Mouse (Mus musculus) activated CD4-positive, CD25-positive, alpha-beta regulatory T cell, adult 4 months (primary cell): ENCODE data around the gene Fam71e2. TPM values are rescaled to one million over a fixed set of nuclear protein-coding genes. Genes with fewer than 3 reads are reported as not detected.
"Not testable (repeated sequence)": the region's sequence is repeated elsewhere in the genome, so short reads cannot be mapped to it uniquely, and the experiment has no call there.

Source experiments
- ATAC-seq: one replicate; pipeline ENCODE4 v1.8.0; 2017
- polyA plus RNA-seq, 2 experiments: library from polyadenylated mRNA; unstranded; fragments of 100-300 nt; shearing (Covaris generic); gene quantifications; one replicate each; pipeline ENCODE4 v1.2.1; 2017

Fam71e2 gene
- polyA plus RNA-seq: not detected

DNA sequence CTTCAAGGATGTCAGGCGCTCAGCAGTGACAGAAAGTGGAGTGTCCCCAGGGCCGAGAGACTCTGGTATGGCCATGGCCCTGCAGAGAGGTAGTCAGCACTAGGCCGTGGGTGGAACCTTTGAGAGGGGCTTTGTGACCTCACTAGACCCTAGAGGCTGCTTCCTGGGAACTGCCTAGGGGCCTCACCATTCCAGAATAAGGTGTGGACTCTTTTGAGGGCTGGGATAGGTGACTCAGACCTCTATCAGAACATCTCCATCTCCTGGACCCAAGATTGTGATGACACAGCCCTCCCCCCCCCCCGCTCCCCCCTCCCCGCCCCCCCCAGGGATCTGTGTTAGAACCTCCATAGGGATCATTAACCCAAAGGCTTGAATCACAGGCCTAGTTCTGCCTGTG, at the start of gene Fam71e2:
TSS of gene Fam71e2 (minus strand) at position 101 of the 400 bp plus-strand sequence.
- no peak for ATAC-seq

DNA sequence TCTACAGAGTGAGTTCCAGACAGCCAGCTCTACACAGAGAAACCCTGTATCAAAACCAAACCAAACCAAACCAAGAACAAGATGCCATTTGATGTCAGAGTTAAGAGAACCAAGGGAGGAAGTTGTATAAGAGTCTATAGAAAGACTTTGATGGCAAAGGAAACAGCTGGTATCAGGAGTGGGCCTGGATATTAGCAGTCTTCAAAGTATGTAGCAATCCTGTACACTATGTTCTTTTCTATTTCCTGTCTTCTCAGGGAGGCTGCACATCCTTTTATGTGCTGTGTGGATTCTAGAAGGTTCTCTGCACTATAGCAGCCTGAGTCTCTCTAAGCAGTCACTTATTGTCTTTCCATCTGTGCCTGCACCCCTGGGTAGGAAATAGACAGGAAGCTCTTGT, 45.5 kb upstream of the Fam71e2 start:
- ATAC-seq: no peak

DNA sequence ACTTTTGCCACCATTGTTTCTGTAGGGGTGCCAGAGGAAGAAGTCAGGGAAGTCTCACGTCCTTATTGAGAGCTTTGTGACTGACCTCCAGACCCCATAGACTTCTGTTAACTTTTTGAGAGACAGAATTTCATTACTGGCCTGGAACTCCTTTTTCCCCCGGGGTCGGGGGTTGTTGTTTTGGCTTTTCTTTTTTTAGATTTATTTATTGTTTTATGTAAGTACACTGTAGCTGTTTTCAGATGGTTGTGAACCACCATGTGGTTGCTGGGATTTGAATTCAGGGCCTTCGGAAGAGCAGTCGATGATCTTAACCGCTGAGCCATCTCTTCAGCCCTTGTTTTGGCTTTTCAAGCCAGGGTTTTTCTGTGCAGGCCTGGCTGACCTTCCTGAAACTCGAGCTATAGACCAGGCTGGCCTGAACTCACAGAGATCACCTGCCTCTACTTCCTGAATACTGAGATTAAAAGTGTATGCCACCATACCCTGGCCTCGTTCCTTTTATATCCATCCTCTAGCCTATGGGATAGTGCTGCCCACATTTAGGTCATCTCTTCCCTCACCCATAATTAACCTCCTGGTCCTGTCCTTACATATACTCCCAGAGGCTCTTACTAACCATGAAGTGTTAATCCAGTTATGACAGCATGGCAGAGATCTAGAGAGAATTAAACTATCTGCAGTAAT, 42.1 kb upstream of the Fam71e2 start:
- ATAC-seq: no peak

GRCm38 (mm10) chr7:4812303-4813104, 41.4 kb upstream of the Fam71e2 start, which contains the start of gene Ube2s:
Ube2s (minus strand) TSS chr7:4812590.
- peak; percentile 94 for ATAC-seq

GRCm38 (mm10) chr7:4811842-4812302, 40.8 kb upstream of the Fam71e2 start:
- ATAC-seq: no peak

DNA sequence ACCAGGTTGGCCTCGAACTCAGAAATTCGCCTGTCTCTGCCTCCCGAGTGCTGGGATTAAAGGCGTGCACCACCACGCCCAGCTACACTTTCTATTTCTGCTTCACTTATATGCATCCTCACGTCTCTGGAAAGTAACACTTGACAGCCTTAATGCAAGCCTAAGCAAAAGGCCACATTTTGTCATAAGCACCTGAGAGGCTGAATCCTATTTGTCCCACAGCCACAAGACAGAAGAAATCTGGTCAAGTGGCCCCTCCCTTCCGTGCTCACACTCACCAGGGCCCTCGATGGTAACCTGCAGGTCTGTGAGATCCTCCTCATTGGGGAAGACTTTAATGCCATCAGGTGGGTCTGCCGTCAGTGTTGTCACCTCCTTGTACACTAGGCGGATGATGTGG, 40.0 kb upstream of the Fam71e2 start:
- ATAC-seq: not testable (repeated sequence)

DNA sequence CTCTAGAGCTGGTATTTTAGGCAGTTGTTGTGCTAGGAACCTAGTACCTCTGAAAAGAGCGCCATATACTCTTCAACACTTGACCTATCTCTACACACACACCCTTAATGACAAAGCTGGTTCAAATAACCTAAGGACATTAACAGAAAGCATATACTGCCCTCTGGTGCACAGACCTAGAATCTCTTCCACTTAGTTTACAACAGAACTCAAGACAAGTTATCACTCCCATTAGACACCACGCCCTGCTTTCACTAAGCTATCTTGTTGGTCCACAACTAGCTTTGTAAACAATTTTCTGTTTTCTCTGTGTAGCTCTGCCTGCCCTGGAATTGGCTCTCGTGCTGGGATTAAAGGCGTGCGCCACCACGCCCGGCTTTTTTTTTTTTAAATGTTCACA, 35.6 kb upstream of the Fam71e2 start:
- peak; percentile 50 for ATAC-seq

GRCm38 (mm10) chr7:4802247-4802646, 31.1 kb upstream of the Fam71e2 start:
- no peak for ATAC-seq

GRCm38 (mm10) chr7:4795767-4796433, 24.8 kb upstream of the Fam71e2 start:
- peak; percentile 17 for ATAC-seq

DNA sequence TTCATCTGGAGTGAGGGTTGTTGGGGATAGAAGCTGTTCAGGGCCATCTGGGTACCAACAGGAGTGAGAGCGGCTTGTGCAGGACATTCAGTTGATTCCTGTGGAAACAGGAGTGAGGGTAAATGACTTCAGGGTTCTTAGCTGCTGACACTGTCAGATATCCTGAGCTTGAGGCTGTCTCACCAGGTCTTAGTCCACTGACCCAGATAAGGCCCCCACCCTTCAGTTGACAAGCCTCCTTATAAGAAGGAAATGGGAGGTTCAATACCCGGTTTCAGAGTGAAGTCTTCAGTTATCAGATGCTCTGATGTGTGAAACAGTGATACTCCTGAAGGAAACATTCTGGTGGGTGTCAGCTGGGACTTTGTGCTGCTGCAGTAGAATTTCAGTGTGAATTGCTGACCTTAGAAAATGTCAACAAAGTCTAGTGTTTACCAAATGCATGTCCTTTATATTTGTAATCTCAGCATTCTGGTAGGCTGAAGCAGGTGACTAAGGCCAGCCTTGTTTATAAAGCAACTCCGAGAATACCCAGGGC, 23.6 kb upstream of the Fam71e2 start:
- ATAC-seq: no peak

DNA sequence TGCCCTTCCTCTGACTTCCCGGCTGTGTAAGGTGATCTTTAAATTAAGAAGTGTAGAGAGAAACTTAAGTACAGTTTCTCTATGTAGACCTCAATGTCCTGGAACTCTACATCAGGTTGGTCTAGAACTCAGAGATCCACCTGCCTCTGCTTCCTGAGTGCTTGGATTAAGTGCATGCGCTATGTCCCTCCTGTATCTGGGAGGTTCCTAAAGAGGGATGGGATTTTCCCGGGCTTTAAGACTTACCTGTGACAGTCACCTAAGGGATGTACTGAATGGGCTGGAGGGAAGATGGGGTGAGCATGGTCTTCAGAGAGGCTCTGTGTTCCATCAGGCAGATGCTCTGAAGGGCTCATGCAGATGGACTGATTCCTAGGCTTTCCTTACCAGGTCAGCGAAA, 22.6 kb upstream of the Fam71e2 start:
- no peak for ATAC-seq

- ATAC-seq: not testable (repeated sequence)
Measured at GRCm38 (mm10) chr7:4793248-4793647, 22.1 kb upstream of the Fam71e2 start.

DNA sequence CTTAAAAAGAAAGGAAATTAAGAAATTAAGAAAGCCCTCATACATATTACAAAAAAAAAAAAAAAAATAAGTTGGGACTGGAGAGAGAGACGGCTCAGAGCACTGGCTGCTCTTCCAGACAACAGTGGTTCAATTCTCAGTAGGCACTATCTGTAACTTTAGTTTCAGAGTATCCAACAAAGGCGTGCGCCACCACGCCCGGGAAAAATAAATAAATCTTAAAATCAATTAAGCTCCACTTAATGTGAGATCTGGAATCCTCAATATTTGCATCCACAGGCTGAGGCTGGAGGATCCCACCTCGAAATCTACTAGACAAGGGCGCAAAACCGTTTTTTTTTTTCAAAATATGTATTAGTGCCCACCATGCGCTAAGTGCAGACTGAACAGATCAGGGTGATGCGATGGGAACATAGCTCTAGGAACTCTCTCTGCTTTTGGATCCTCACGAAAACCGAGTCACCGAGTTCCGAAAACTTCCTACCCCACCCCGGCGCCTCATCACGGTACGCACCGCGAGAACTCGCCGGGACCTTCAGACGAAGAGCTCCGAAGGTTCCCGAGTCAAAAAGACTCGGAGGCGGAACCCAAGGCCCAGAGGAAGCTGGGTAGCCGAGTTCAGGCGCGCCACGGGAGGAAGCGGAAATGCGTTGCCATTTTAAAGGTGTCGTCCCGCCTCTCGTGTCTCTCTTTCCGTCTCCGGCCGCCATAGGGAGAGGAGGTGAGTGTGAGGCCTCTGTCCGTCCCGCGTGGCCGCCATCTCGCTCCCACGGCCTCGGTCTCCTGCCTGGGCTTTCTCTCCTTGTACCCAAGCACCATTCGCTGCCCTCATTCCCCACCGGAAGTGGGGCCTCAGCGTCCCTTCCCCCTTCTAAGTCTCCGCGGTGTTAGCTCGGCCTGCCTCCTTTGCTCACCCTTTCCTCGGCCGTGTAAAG, 21.4 kb upstream of the Fam71e2 start, which contains the start of gene Rpl28:
TSS of gene Rpl28 (plus strand) at position 597 of the 935 bp plus-strand sequence.
- peak; percentile 92 for ATAC-seq

- ATAC-seq: no peak
Measured at GRCm38 (mm10) chr7:4789436-4789935, 18.4 kb upstream of the Fam71e2 start, which contains the start of gene Tmem238. Tmem238 (minus strand) TSS chr7:4789656.

- no peak for ATAC-seq
Measured at GRCm38 (mm10) chr7:4788499-4789435, 17.7 kb upstream of the Fam71e2 start.

DNA sequence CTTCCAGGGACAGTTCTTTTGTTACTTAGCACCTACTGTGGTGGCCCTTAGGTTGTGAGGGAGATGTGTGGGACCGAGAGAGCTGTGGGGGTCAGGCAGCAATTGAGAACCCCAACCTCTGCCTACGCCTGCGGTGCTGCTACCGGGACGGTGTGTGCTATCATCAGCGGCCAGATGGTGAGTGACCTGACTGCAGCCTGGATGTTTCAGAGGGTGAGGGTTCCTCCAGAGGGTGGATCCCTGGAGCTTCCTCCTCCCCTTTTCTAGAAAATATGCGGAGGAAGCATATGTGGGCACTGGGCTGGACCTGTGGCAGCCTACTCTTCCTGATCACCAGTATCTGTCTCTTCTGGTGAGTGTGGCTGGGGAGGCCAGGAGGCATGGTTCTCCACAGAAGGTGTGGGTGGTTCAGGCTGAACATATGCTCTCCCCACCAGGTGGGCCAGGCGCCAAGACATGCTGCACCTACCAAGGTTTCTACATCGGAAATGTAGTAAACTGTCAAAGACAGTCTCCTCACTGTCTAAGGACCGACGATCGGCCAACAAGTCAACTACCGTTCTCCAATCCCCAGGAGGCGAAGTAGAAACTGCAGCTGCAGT, 12.7 kb upstream of the Fam71e2 start:
- no peak for ATAC-seq

GRCm38 (mm10) chr7:4782759-4783158, 11.7 kb upstream of the Fam71e2 start, which contains the start of the genes Il11 and Tmem190:
Il11 (minus strand) TSS chr7:4782859.
Tmem190 (plus strand) TSS chr7:4782937.
- ATAC-seq: no peak

GRCm38 (mm10) chr7:4782130-4782529, 11.0 kb upstream of the Fam71e2 start:
- no peak for ATAC-seq

GRCm38 (mm10) chr7:4779921-4780320, 8.8 kb upstream of the Fam71e2 start:
- ATAC-seq: no peak
